Mouse (Mus musculus) ES-E14 (cell line): ENCODE measurements around the gene Gm765. TPM values are rescaled to one million over a fixed set of nuclear protein-coding genes. Genes with fewer than 3 reads are reported as not detected.

Experiments used
- DNase-seq: peaks from one replicate; pipeline ENCODE4 v3.0.0-alpha.2; 2013; ENCODE audit warnings: low read depth, low spot score
- H3K27ac ChIP-seq: 2 replicates; pipeline ENCODE4 v1.5.1; 2012; ENCODE audit warnings: low read depth, mild to moderate bottlenecking, low read length, moderate library complexity, mixed read lengths; ENCODE audit not compliant: poor library complexity, insufficient read depth, severe bottlenecking
- H3K36me3 ChIP-seq: 2 replicates; pipeline ENCODE4 v1.6.1; 2012; ENCODE audit warnings: mild to moderate bottlenecking, low read length, moderate library complexity, mixed read lengths; ENCODE audit not compliant: control insufficient read depth, poor library complexity, insufficient read depth, severe bottlenecking
- H3K4me1 ChIP-seq, 2 experiments: fragments of 150-350 bp in 1 of 2; sonication (generic) in 1 of 2; 2 replicates each; pipeline ENCODE4 v1.6.1; 2012; ENCODE audit warnings: low read length in 2 of 2, mild to moderate bottlenecking in 1 of 2, mixed read lengths in 1 of 2; ENCODE audit not compliant: control insufficient read depth in 2 of 2, insufficient read depth in 2 of 2, poor library complexity in 1 of 2
- H3K4me3 ChIP-seq, 2 experiments: fragments of 150-350 bp in 1 of 2; sonication (generic) in 1 of 2; 2 replicates each; pipeline ENCODE4 v1.5.1; 2012; ENCODE audit warnings: low read length in 2 of 2, low read depth in 1 of 2, mild to moderate bottlenecking in 1 of 2, mixed read lengths in 1 of 2; ENCODE audit not compliant: insufficient read depth in 1 of 2, poor library complexity in 1 of 2, severe bottlenecking in 1 of 2
- H3K9ac ChIP-seq: 2 replicates; pipeline ENCODE4 v1.6.1; 2012; ENCODE audit warnings: low read depth, mild to moderate bottlenecking, low read length, mixed read lengths; ENCODE audit not compliant: poor library complexity, insufficient read depth, severe bottlenecking
- H3K9me3 ChIP-seq: fragments of 150-350 bp; sonication (generic); 2 replicates; pipeline ENCODE4 v1.6.1; 2012; ENCODE audit warnings: low read depth, mild to moderate bottlenecking, low read length; ENCODE audit not compliant: control insufficient read depth, insufficient read depth
- CHD2 ChIP-seq: IDR thresholded peaks from 2 replicates; pipeline ENCODE4 v1.6.1; 2014; ENCODE audit warnings: mild to moderate bottlenecking, low read depth, low read length, inconsistent platforms
- HCFC1 ChIP-seq: IDR thresholded peaks from 2 replicates; pipeline ENCODE4 v1.6.1; 2012; ENCODE audit warnings: low read length, inconsistent platforms, borderline replicate concordance; ENCODE audit not compliant: insufficient read depth
- MAFK ChIP-seq: IDR thresholded peaks from 2 replicates; pipeline ENCODE4 v1.6.1; 2014; ENCODE audit warnings: mild to moderate bottlenecking, low read depth, low read length, inconsistent platforms; ENCODE audit not compliant: insufficient read depth
- ZC3H11A ChIP-seq: IDR thresholded peaks from 2 replicates; pipeline ENCODE4 v1.6.1; 2012; ENCODE audit warnings: low read depth, mild to moderate bottlenecking, inconsistent platforms, low read length, borderline replicate concordance
- ZNF384 ChIP-seq: IDR thresholded peaks from 2 replicates; pipeline ENCODE4 v1.6.1; 2012; ENCODE audit warnings: low read depth, low read length, inconsistent platforms
- in situ Hi-C, 2 experiments: fragments of 600-800 bp; cut with MboI; formaldehyde crosslinking; loops; one replicate each; pipeline ENCODE4 v1.15.1; 2025; ENCODE audit warnings: low sequenced_read_pairs in 2 of 2, inconsistent platforms in 1 of 2; ENCODE audit not compliant: unreplicated experiment in 2 of 2
- total RNA-seq: library from RNA; depleted of rRNA; stranded (reverse); fragments of 300-350 nt; gene quantifications from 2 replicates; pipeline ENCODE4 v1.2.3, GENCODE M21; 2012

The Gm765 gene
- total RNA-seq, 1 experiment, result not detected

DNA sequence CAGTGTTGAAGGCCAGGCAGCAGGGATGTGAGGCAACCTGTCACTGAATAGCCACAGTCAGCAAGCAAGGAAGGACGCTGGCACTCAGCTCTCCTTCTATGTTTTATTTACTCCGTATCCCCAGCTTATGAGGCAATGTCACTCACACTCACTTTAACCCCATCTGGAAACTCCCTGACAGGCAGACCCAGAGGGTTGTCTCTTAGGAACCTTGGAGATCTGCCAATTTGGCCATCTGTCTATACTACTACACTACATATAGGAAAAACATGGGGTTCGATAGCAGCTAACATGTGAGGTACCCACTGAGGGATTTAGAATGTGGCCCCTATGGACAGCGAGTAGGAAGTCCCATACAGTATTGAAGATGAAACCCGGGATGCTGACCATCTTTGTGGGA is 12.7 kb upstream of the Gm765 start:
- H3K4me1 ChIP-seq, result no peaks in the 10 kb centered on the region
- no peak for DNase-seq
- no peaks in the 10 kb centered on the region for H3K36me3 ChIP-seq
- no peak overlapping the region for H3K9ac ChIP-seq
- in situ Hi-C loops, result no loop called here
- TF ChIP-seq ZNF384 (no peak), ZC3H11A (no peak), CHD2 (no peak), MAFK (no peak), HCFC1 (no peak)
- no peak overlapping the region for H3K27ac ChIP-seq
- H3K4me3 ChIP-seq, result no peak overlapping the region
- no peaks in the 10 kb centered on the region for H3K9me3 ChIP-seq

DNA sequence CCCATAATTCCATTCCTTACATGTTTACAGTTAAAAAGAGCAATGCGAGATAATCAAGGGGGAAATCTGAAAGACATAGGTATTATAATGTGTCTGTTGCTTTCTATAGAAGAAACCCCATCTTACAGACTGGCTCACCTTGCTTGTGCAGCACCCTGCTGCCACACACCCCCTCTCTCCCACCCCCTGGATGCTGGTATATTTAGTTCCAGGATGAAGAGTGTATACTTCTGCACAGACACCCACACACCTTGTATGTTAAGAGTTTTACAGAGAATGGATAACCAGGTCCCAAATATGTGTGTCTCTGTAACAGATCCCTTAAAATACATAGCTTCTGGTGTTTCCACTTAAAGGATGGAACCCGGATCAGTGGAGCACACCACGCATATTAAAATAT is 10.7 kb upstream of the Gm765 start:
- TF ChIP-seq CHD2 (no peak), ZC3H11A (no peak), ZNF384 (no peak), MAFK (no peak), HCFC1 (no peak)
- DNase-seq, result no peak
- no peak overlapping the region for H3K4me3 ChIP-seq

DNA sequence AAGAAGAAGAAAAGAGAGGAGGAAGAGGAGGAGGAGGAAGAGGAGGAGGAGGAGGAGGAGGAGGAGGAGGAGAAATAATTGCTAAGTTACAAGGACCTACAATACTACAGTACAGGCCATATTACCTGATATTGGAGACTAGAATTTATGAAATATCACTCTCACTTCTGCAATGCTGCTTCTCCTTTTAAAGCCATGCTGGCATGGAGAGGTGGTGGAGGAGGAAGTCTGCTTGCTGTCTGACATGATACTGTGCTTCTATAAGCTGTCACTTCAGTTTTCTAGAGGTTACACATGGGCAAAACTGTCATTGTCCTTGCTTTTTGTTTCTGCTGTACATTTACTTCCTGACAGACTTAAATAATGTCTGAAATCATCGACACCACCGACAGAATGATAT is 9.8 kb downstream of the Gm765 start:
- in situ Hi-C loops, result no loop called here
- Histone ChIP-seq H3K9ac (no peak overlapping the region), H3K27ac (no peak overlapping the region), H3K4me3 (no peak overlapping the region), H3K36me3 (no peaks in the 10 kb centered on the region), H3K4me1 (no peaks in the 10 kb centered on the region), H3K9me3 (no peaks in the 10 kb centered on the region)
- no peak for DNase-seq
- no peak for TF ChIP-seq ZNF384
- no peak for TF ChIP-seq ZC3H11A
- TF ChIP-seq HCFC1, result no peak
- no peak for TF ChIP-seq CHD2
- TF ChIP-seq MAFK, result no peak

More for the DNA sequence above, 10.7 kb upstream of the Gm765 start:
- Histone ChIP-seq H3K4me1 (no peaks in the 10 kb centered on the region), H3K9ac (no peak overlapping the region), H3K27ac (no peak overlapping the region), H3K9me3 (no peaks in the 10 kb centered on the region), H3K36me3 (no peaks in the 10 kb centered on the region)
- in situ Hi-C loops, result no loop called here

DNA sequence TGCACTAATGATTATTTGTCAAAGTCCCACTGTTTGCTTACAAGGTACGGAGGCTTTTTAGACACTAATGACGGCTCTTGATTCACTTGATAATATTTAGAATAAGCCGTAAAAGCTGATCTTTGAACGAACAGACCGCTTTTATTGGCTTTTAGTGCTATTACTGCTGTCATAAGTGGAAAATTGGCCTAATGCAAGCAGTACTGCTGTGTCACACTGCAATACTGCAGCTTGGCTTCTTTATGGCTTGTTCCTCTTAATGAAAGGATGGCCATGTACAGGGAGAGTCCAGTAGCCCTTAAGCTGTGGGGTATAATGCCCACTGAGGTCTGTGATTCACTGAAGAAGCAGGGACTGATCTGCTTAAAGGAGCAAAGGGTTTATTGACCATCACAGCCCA is 30.9 kb downstream of the Gm765 start:
- Histone ChIP-seq H3K4me1 (no peaks in the 10 kb centered on the region), H3K9ac (no peak overlapping the region), H3K9me3 (no peaks in the 10 kb centered on the region), H3K27ac (no peak overlapping the region), H3K36me3 (no peaks in the 10 kb centered on the region), H3K4me3 (no peak overlapping the region)
- DNase-seq, result no peak
- TF ChIP-seq CHD2 (no peak), HCFC1 (no peak), ZNF384 (no peak), MAFK (no peak), ZC3H11A (no peak)
- in situ Hi-C loops, result no loop called here

DNA sequence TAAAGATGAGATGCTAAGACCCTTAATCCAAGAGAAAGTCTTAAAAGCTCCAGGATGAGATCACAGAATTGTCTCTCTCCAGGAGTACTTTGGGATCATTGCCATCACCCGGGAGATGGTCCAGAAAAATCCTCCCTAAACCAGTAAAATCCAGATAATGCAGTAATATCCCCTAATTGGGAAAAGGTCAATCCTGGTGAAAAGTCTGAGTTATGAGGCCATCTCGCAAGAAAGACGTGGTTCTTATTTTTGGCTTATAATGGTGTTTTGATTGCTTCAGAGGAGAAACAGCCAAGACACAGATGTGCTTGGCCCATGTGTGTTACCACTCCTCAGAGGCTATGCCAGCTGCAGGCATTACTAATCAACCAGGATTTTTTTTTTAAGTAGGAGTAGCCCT is 34.9 kb downstream of the Gm765 start:
- Histone ChIP-seq H3K27ac (no peak overlapping the region), H3K9ac (no peak overlapping the region), H3K36me3 (no peaks in the 10 kb centered on the region), H3K9me3 (no peaks in the 10 kb centered on the region), H3K4me3 (no peak overlapping the region), H3K4me1 (no peaks in the 10 kb centered on the region)
- in situ Hi-C loops, result no loop called here
- TF ChIP-seq CHD2, result no peak
- no peak for TF ChIP-seq HCFC1
- no peak for TF ChIP-seq ZC3H11A
- no peak for TF ChIP-seq MAFK
- no peak for TF ChIP-seq ZNF384
- DNase-seq, result no peak
